8 mouse cellular contexts compared by ENCODE assay signal in the genomic region with DNA sequence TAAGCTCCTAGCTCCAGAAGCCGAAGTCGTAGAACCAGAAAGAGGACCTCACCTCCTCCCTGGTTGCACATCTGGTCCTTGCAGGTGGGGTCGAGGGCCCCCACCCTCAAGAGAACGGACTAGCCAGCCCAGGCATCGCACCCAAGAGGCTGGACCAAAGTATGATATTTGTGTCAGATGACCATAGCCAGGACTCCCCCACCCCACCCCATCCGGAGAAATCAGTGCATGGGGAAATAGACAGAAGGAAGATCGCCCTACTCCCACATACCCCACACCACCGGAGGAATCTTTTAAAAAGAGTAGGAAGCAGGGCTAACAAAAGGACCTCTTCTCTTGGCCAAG. TPM values are rescaled to one million over a fixed set of nuclear protein-coding genes. Genes with fewer than 3 reads are reported as not detected.
A peak's percentile ranks its signal among the peaks of the same experiment; 100 is the strongest.
DNase-seq lines count a peak whose midpoint lies in the region; ATAC-seq lines count a peak whose summit lies in the region.

No protein-coding gene starts in this region.

- H3K4me3 ChIP-seq in kidney, embryonic 14.5 days (ENCODE audit: low read length), result peak overlapping the region; percentile 46; the same call in 1 of the 2 replicates
- peak overlapping the region; percentile 69 for H3K4me3 ChIP-seq in embryonic facial prominence, embryonic 10.5 days
- H3K4me3 ChIP-seq in hindbrain, embryonic 14.5 days (replicated peaks; ENCODE audit: low read length), result peak overlapping the region; percentile 44; the same call in 1 of the 2 replicates
- H3K4me3 ChIP-seq in midbrain, embryonic 15.5 days, result peak overlapping the region; percentile 53; the same call in 1 of the 2 replicates

- no peaks in the 10 kb centered on the region for H3K9me3 ChIP-seq in kidney, embryonic 14.5 days (ENCODE audit: control insufficient read depth, low read length)
- H3K9me3 ChIP-seq in embryonic facial prominence, embryonic 10.5 days, result no peaks in the 10 kb centered on the region
- H3K9me3 ChIP-seq in hindbrain, embryonic 14.5 days (ENCODE audit: control insufficient read depth, low read length), result no peaks in the 10 kb centered on the region
- H3K9me3 ChIP-seq in midbrain, embryonic 15.5 days, result no peaks in the 10 kb centered on the region

- no peak for ATAC-seq in kidney, embryonic 14.5 days (ENCODE audit: low FRiP score, low TSS enrichment)
- no peak for ATAC-seq in hindbrain, embryonic 14.5 days (ENCODE audit: low FRiP score)
- ATAC-seq in midbrain, embryonic 15.5 days (replicated peaks), result no peak
- no peak for ATAC-seq in granulocyte monocyte progenitor cell, adult 5-6 weeks (replicated peaks; ENCODE audit: poor library complexity, severe bottlenecking)
- ATAC-seq in activated CD4-positive, CD25-positive, alpha-beta regulatory T cell, adult 4 months, result no peak

- 36% methylated on average over 8 of the region's 8 CpGs for WGBS in kidney, embryonic 14.5 days
- 43% methylated on average over 8 of the region's 8 CpGs for WGBS in embryonic facial prominence, embryonic 10.5 days
- 48% methylated on average over 8 of the region's 8 CpGs for WGBS in hindbrain, embryonic 14.5 days
- WGBS in midbrain, embryonic 15.5 days, result 42% methylated on average over 8 of the region's 8 CpGs

- H3K4me2 ChIP-seq in kidney, embryonic 14.5 days (replicated peaks; ENCODE audit: low read depth, low read length), result peak overlapping the region; percentile 96
- H3K4me2 ChIP-seq in hindbrain, embryonic 14.5 days (replicated peaks), result peak overlapping the region; percentile 99
- peak overlapping the region; percentile 98 for H3K4me2 ChIP-seq in midbrain, embryonic 15.5 days

- H3K27ac ChIP-seq in kidney, embryonic 14.5 days (ENCODE audit: low read depth, low read length), result no peak overlapping the region
- no peak overlapping the region for H3K27ac ChIP-seq in embryonic facial prominence, embryonic 10.5 days (replicated peaks)
- H3K27ac ChIP-seq in hindbrain, embryonic 14.5 days, result no peak overlapping the region
- no peak overlapping the region for H3K27ac ChIP-seq in midbrain, embryonic 15.5 days

- H3K36me3 ChIP-seq in kidney, embryonic 14.5 days (ENCODE audit: control insufficient read depth, insufficient read depth, low read length), result no peaks in the 10 kb centered on the region
- H3K36me3 ChIP-seq in embryonic facial prominence, embryonic 10.5 days (replicated peaks), result no peaks in the 10 kb centered on the region
- H3K36me3 ChIP-seq in hindbrain, embryonic 14.5 days (replicated peaks; ENCODE audit: control insufficient read depth, insufficient read depth), result no peaks in the 10 kb centered on the region; the same call in 1 of the 2 replicates
- no peaks in the 10 kb centered on the region for H3K36me3 ChIP-seq in midbrain, embryonic 15.5 days (replicated peaks)

- H3K9ac ChIP-seq in kidney, embryonic 14.5 days (ENCODE audit: low read depth, low read length), result no peak overlapping the region
- H3K9ac ChIP-seq in hindbrain, embryonic 14.5 days, result no peak overlapping the region
- H3K9ac ChIP-seq in midbrain, embryonic 15.5 days, result no peak overlapping the region

- H3K27me3 ChIP-seq in kidney, embryonic 14.5 days (ENCODE audit: control insufficient read depth, insufficient read depth, low read length), result peaks cover 48% of the 10 kb centered on the region
- peaks cover 87% of the 10 kb centered on the region for H3K27me3 ChIP-seq in embryonic facial prominence, embryonic 10.5 days (replicated peaks; ENCODE audit: low read depth, poor library complexity, severe bottlenecking)
- H3K27me3 ChIP-seq in hindbrain, embryonic 14.5 days (ENCODE audit: control insufficient read depth, insufficient read depth, low read length), result peaks cover 55% of the 10 kb centered on the region
- peaks cover 51% of the 10 kb centered on the region for H3K27me3 ChIP-seq in midbrain, embryonic 15.5 days (replicated peaks)

- DNase-seq in kidney, adult 9 months, result no peak
- DNase-seq in embryonic facial prominence, embryonic 10.5 days (ENCODE audit: low spot score), result no peak
- DNase-seq in hindbrain, embryonic 14.5 days (ENCODE audit: low spot score), result no peak
- no peak for DNase-seq in ovary, postnatal 36 days (ENCODE audit: low spot score)

- H3K4me1 ChIP-seq in kidney, embryonic 14.5 days (ENCODE audit: control insufficient read depth, insufficient read depth, low read length), result peaks cover 17% of the 10 kb centered on the region
- H3K4me1 ChIP-seq in embryonic facial prominence, embryonic 10.5 days, result peaks cover 29% of the 10 kb centered on the region
- peaks cover 5% of the 10 kb centered on the region; the same call in 1 of the 2 replicates for H3K4me1 ChIP-seq in hindbrain, embryonic 14.5 days (replicated peaks; ENCODE audit: control insufficient read depth, insufficient read depth, low read length)
- H3K4me1 ChIP-seq in midbrain, embryonic 15.5 days, result peaks cover 17% of the 10 kb centered on the region

RNA-seq across cellular contexts. Expression of a gene that starts 0.9 kb away (rescaled TPM):
- 0.39 and 0.54 TPM in 2 replicates for polyA plus RNA-seq in kidney, embryonic 14.5 days (2014; fragmentation: Nextera tagmentation; extraction: Ambion mirVana)
- not detected in 2 replicates for polyA plus RNA-seq in embryonic facial prominence, embryonic 10.5 days (2016; fragmentation: Nextera tagmentation; extraction: Ambion mirVana)
- 0.82 and 0.91 TPM in 2 replicates for polyA plus RNA-seq in hindbrain, embryonic 14.5 days (2014; fragmentation: Nextera tagmentation; extraction: Ambion mirVana)
- 0.23 and 0.39 TPM in 2 replicates for polyA plus RNA-seq in midbrain, embryonic 15.5 days (2015; fragmentation: Nextera tagmentation; extraction: Ambion mirVana)
- not detected in 2 replicates for total RNA-seq in granulocyte monocyte progenitor cell, adult 5-6 weeks (2014; fragmentation: Nextera tagmentation)
- not detected in 2 replicates for total RNA-seq in granulocyte monocyte progenitor cell, adult 5-6 weeks (2017)
- not detected for polyA plus RNA-seq in activated CD4-positive, CD25-positive, alpha-beta regulatory T cell, adult 4 months (2017; shearing (Covaris generic))

RNA-seq across cellular contexts. Expression of a gene that starts 26.4 kb away (rescaled TPM):
- 6.8 and 8.6 TPM in 2 replicates for polyA plus RNA-seq in kidney, embryonic 14.5 days (2014; fragmentation: Nextera tagmentation; extraction: Ambion mirVana)
- 11.8 and 13.1 TPM in 2 replicates for polyA plus RNA-seq in embryonic facial prominence, embryonic 10.5 days (2016; fragmentation: Nextera tagmentation; extraction: Ambion mirVana)
- polyA plus RNA-seq in hindbrain, embryonic 14.5 days (2014; fragmentation: Nextera tagmentation; extraction: Ambion mirVana), result 44.5 and 45.0 TPM in 2 replicates
- polyA plus RNA-seq in midbrain, embryonic 15.5 days (2015; fragmentation: Nextera tagmentation; extraction: Ambion mirVana), result 46.1 and 46.2 TPM in 2 replicates
- total RNA-seq in granulocyte monocyte progenitor cell, adult 5-6 weeks (2014; fragmentation: Nextera tagmentation), result 14.9 and 20.0 TPM in 2 replicates
- 3.1 and 4.8 TPM in 2 replicates for total RNA-seq in granulocyte monocyte progenitor cell, adult 5-6 weeks (2017)
- 1 to 10 TPM in 1 of 2 experiments, under 1 TPM in 1; 0.93 to 1.2 TPM for polyA plus RNA-seq in activated CD4-positive, CD25-positive, alpha-beta regulatory T cell, adult 4 months (2017; shearing (Covaris generic))

RNA-seq across cellular contexts. Expression of a gene that starts 30.3 kb away (rescaled TPM):
- polyA plus RNA-seq in kidney, embryonic 14.5 days (2014; fragmentation: Nextera tagmentation; extraction: Ambion mirVana), result 18.1 and 19.3 TPM in 2 replicates
- polyA plus RNA-seq in embryonic facial prominence, embryonic 10.5 days (2016; fragmentation: Nextera tagmentation; extraction: Ambion mirVana), result 13.0 and 13.2 TPM in 2 replicates
- 21.3 and 23.2 TPM in 2 replicates for polyA plus RNA-seq in hindbrain, embryonic 14.5 days (2014; fragmentation: Nextera tagmentation; extraction: Ambion mirVana)
- 17.9 and 19.0 TPM in 2 replicates for polyA plus RNA-seq in midbrain, embryonic 15.5 days (2015; fragmentation: Nextera tagmentation; extraction: Ambion mirVana)
- 33.6 and 47.7 TPM in 2 replicates for total RNA-seq in granulocyte monocyte progenitor cell, adult 5-6 weeks (2014; fragmentation: Nextera tagmentation)
- 10.3 and 16.4 TPM in 2 replicates for total RNA-seq in granulocyte monocyte progenitor cell, adult 5-6 weeks (2017)
- 1 to 10 TPM; 8.6 to 9.2 TPM for polyA plus RNA-seq in activated CD4-positive, CD25-positive, alpha-beta regulatory T cell, adult 4 months (2017; shearing (Covaris generic))

RNA-seq across cellular contexts. Expression of a gene that starts 51.8 kb away (rescaled TPM):
- 1.4 and 2.6 TPM in 2 replicates for polyA plus RNA-seq in kidney, embryonic 14.5 days (2014; fragmentation: Nextera tagmentation; extraction: Ambion mirVana)
- 5.8 and 6.8 TPM in 2 replicates for polyA plus RNA-seq in embryonic facial prominence, embryonic 10.5 days (2016; fragmentation: Nextera tagmentation; extraction: Ambion mirVana)
- polyA plus RNA-seq in hindbrain, embryonic 14.5 days (2014; fragmentation: Nextera tagmentation; extraction: Ambion mirVana), result 1.7 and 2.7 TPM in 2 replicates
- polyA plus RNA-seq in midbrain, embryonic 15.5 days (2015; fragmentation: Nextera tagmentation; extraction: Ambion mirVana), result 2.2 and 2.6 TPM in 2 replicates
- 3.4 and 9.6 TPM in 2 replicates for total RNA-seq in granulocyte monocyte progenitor cell, adult 5-6 weeks (2014; fragmentation: Nextera tagmentation)
- 2.6 and 3.6 TPM in 2 replicates for total RNA-seq in granulocyte monocyte progenitor cell, adult 5-6 weeks (2017)
- polyA plus RNA-seq in activated CD4-positive, CD25-positive, alpha-beta regulatory T cell, adult 4 months (2017; shearing (Covaris generic)), result 1 to 10 TPM; 2.3 to 2.6 TPM

RNA-seq across cellular contexts. Expression of a gene that starts 52.7 kb away (rescaled TPM):
- 36.9 and 37.4 TPM in 2 replicates for polyA plus RNA-seq in kidney, embryonic 14.5 days (2014; fragmentation: Nextera tagmentation; extraction: Ambion mirVana)
- polyA plus RNA-seq in embryonic facial prominence, embryonic 10.5 days (2016; fragmentation: Nextera tagmentation; extraction: Ambion mirVana), result 33.1 and 35.0 TPM in 2 replicates
- 13.3 and 15.1 TPM in 2 replicates for polyA plus RNA-seq in hindbrain, embryonic 14.5 days (2014; fragmentation: Nextera tagmentation; extraction: Ambion mirVana)
- 12.7 and 16.7 TPM in 2 replicates for polyA plus RNA-seq in midbrain, embryonic 15.5 days (2015; fragmentation: Nextera tagmentation; extraction: Ambion mirVana)
- total RNA-seq in granulocyte monocyte progenitor cell, adult 5-6 weeks (2014; fragmentation: Nextera tagmentation), result 2.5 and 3.3 TPM in 2 replicates
- 1.8 and 2.8 TPM in 2 replicates for total RNA-seq in granulocyte monocyte progenitor cell, adult 5-6 weeks (2017)
- polyA plus RNA-seq in activated CD4-positive, CD25-positive, alpha-beta regulatory T cell, adult 4 months (2017; shearing (Covaris generic)), result 10 to 100 TPM in 1 of 2 experiments, 1 to 10 TPM in 1; 9.8 to 11.2 TPM
